Mouse (Mus musculus) kidney, postnatal 10 days (tissue): Measurements from ENCODE around the gene Phlpp2.

Source experiments
- DNase-seq: peaks from one replicate; pipeline ENCODE4 v3.0.0; 2021; ENCODE audit warnings: mixed read lengths

The Phlpp2 gene

DNA sequence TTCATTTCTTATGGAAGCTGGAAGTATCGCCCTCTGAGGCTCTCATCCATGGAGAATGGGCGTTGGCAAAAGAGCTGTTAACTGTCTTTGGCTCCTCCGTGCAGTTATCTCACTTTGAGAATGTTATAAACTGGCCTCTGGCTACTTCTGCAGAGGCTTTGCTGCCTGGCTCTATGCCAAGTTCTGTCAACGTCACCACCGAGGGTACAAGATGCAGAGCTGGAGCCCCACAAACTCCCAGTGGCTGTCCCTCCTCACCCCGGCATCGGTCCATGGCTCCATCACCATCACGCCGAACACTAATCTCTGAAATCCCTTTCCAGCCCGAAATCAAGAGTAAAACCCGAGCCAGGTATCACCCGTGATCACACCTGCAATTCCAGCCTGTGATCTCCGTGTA is 95.1 kb downstream of the Phlpp2 start:
- no peak for DNase-seq

DNA sequence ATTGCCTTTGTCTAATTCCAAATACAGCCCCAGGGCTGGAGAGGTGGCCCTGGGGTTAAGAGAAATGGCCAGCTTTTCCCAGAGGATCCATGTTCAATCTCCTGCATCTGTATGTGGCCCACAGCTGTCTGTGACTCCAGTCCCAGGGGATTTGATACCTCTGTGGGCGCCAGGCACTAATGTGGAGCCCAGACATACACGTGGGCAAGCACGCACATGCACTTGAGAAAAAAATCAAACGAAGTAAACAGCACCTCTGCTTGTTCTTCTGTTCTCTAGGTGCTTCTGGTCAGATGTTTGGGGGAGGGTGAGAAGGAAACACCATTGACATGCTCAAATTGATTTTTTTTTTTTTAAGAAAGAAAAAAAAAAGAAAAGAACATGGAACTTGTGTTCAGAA is 95.8 kb downstream of the Phlpp2 start:
- no peak for DNase-seq

DNA sequence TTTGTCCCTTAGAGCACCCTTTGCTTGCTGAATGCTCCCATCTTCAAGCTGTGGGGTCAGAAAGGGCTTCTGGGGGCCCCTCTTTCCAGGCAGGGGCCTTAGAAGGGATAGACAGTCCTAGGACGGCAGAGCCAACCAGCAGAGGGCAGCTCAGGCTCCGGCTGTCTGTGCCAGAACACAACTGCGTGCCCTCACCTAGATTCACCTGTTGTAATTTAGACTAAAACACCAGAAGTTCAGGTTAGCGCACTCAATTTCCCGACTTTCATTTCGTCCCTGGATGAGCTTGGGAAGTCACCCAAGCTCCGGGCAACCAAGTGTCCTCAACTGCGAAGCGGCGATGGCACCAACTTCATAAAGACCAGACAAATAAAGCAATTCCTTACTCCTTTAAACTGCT is 100.5 kb downstream of the Phlpp2 start:
- DNase-seq, result no peak

DNA sequence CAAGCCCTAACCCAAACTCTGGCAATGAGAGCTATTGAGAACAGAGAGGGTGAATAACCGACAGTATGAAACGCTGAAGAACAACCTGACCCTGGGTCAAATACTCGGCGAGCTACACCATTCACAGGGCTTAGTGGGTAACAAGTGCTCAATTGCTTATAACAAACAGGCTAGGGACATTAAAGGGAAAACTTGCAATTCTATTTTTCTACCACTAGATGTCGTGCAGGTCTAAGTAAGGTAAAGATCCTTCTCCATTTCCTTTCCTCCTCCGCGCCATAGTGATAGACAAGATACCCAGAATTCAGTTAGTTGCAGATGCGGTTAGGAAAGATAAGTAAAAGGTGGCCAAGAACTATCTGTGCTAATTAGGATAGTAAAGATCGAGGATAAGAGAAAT is 102.0 kb downstream of the Phlpp2 start:
- no peak for DNase-seq

DNA sequence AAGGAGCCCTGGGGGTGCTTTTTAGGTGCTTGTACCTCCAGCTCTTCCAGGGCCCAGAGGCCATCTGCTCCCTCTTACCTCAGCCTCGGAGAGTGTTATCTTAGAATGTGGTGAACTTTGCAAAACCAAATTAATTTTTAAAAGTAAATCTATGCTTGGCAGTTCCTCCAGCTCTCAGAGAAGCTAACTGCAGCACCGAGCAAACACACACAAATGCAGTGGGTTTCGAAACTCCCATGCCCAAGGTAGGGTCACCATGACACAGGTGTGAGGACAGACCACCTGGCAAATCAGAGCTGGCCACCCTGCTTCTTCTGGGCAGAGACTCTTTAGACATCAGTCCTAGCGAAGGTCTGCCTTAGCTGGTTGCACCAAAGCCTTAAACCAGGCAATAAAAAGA is 104.6 kb downstream of the Phlpp2 start:
- no peak for DNase-seq

DNA sequence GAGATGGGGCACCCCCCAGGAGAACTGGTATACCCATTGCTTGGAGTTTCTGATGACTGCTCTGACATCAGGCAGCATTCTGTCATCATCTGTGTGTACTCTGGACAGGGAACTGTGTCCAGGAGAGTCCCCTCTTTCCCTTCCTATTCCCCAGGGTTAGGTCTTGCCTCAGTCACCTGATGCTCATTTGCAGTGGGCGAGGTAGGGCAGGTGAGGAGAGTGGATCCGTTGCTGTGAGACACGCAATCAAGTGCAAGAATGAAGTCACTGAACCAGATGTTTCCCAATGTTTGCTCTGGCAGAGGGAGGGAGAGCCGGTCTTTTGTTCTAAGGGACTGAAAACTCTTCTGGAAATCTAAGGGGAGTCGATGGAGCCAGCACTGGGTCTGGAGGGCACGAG is 111.0 kb downstream of the Phlpp2 start:
- DNase-seq, result no peak

DNA sequence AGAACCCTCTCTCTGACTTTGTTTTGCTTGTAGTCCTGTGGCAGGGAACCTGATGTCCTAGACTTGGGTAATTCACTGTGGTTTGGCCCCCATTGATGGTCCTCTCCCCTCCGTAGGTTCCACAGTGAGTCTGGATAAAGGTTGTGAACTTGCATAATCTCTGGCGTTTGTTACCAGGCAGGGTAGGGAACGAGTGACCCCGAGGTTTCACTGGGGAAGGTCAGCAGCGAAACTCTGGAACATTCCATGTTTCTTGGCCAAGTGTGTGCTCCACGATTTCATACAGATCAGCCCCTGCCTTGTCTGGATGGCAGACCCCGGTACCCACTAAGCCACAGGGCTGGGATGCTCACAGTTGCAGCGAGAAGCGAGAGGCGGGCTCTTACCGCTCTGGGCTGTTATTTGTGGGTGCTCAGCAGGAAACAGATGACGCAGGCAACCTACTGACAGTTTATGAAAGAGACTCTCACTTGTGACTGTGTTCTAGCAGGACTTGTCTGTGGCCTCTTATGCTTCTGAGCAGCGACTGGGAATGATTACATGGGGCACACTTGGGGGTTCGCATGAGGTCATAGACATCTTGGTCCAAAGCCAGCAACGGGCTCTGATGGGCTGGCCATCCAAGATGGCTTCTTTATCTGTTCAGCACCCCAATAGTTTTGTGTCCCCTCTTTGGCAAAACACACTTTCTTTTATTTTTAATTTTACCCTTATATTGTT is 114.2 kb downstream of the Phlpp2 start:
- no peak for DNase-seq

DNA sequence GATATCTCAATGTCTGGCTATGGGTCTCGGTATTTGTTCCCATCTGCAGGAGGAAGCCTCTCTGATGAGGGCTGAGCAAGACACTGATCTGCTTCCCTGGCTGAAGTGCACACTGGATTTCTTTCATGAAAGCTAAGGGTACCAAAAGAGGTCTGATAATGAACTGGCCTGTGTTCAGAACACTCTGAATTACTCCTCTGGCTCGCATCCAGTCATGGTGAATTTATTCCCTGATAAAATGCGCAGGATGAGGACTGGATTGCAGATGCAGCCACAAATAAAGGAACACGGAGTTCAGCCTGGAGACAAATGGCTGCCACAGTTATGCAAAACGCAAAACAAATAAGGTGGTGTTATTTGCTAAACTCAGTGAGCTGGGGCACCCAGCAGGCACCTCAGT is 115.6 kb downstream of the Phlpp2 start:
- DNase-seq, result no peak

DNA sequence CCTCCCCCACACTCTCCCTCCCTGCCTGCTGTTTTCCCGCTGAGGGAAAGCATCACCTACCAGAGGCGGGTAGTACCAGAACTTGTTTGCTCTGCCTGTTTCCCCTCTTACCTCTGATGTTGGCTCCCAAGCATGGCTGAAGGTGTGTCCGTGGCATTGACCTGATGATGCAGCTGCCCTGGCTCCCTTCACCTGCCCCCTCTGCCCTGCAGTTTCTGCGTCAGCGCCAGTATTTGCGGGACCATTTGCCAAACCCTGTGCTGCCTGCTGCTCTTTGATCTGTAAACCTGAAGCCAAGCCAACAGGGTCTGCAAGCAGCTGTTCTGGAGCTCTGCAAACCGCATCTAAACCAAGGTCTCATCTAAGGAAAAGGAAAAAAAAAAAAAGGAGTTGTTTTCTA is 118.0 kb downstream of the Phlpp2 start:
- no peak for DNase-seq

DNA sequence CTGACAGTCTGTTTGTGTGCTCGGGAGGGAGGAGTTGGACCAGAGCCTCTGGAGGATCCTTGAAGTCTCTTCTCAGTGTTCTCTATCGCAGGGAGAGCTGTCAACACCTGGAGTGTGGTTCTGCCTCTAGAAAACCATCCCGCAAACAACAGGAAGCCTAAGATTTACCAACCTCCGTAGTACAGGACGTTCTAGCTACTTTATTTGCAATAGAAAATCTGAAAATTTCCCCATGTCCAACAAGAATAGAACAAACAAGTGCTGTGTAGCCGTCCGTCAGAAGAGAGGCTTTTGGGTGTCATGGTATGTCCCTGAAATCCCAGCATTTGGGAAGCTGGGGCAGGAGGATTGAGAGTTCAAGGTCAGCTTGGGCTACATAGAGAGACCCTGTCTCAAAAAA is 119.4 kb downstream of the Phlpp2 start:
- no peak for DNase-seq

DNA sequence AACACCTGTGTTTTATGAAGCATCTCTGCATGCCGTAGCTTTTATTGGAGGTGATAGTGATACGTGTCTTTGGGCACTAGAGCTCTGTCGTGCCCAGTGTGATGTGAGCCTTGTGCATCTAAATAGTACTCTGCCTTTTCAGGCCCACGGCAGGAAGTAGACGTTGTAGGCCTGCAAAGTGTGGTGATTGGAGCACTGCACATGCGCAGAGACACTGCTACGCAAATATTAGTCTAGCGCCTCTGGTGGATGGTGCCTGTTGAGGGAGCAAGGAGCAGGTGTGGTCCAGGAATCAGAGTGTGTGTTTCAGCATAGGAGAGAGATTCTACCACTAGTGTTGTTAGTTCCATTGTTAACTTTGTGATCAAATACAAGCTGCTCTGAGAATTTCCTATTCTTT is 120.8 kb downstream of the Phlpp2 start:
- no peak for DNase-seq

DNA sequence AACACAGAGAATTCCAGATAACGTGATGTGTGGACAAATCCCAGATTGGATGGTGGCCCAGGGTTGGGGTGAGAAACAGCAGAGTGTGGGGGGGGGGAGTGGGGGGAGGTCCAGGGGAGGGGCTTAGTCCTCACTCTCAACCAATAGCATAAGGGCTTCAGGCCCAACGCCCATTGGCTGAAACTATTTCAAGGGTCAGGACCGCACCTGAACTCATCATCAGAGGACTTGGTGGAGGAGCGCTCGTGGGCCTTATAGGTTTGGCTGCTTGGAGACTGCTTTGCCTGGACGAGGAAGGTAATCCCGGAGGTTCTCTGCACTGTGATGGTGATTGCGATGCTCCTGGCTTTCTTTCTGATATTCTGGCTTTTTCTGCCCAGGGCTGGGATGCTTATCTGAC is 121.9 kb downstream of the Phlpp2 start, which contains the start of gene Tat:
Gene Tat (plus strand): TSS at position 214 of the 400 bp plus-strand sequence.
- no peak for DNase-seq

DNA sequence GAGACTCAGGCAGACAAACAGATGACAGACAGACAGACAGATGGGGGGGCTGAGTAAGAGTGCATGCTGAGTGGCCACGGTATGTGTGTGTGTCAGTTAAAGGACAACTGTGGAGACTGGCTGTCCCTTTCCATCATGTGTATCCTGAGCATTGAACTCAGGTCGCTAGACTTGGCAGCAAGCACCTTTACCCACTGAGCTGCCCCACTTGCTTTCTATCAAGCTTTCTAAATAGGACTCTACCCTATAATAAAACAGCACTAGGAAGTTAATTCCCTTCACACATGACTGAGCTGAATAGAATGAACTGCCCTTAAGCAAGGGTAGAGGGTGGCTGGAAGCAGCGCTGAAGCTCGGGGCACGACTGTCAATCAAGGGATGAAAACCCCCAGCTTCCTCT is 123.8 kb downstream of the Phlpp2 start:
- DNase-seq, result no peak

DNA sequence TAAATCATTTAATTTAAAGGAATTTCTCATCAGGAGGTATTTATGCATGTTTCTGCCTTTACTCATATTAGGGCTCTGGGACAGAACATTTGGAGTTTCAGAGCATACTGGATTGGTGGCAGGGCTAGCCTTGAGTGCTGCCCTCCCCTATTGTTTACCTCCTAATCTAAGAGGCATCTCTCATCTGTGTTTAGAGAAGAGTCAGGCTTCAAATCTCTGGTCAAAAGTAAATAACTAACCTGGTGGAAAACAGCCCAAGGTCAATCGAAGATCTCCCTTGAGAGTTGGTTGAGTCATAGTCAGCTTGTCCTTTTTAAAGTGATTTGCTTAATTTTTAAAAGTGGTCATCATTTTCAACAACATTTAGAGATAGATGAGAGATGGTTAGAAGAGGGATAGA is 124.6 kb downstream of the Phlpp2 start:
- no peak for DNase-seq
